Mouse (Mus musculus): Measurements from ENCODE around the gene Il2ra. TPM values are rescaled to one million over a fixed set of nuclear protein-coding genes. Genes with fewer than 3 reads are reported as not detected.

The Il2ra gene
- polyA plus RNA-seq, 1 experiment from 2014 or later = 0.04 TPM

Other genes with a start within 250 kb of the Il2ra start
- 17.1 and 19.7 TPM in 2 replicates for gene Pfkfb3, start 88.7 kb upstream of the Il2ra start, polyA plus RNA-seq (2015; fragmentation: Nextera tagmentation; extraction: Ambion mirVana)
- 125 and 132 TPM in 2 replicates for gene Rbm17, start 38.7 kb upstream of the Il2ra start, polyA plus RNA-seq (2015; fragmentation: Nextera tagmentation; extraction: Ambion mirVana)
- gene Gm17490, start 16.5 kb upstream of the Il2ra start, polyA plus RNA-seq (2015; fragmentation: Nextera tagmentation; extraction: Ambion mirVana) = not detected in 2 replicates
- 2.0 and 2.3 TPM in 2 replicates for gene Il15ra, start 62.5 kb downstream of the Il2ra start, polyA plus RNA-seq (2015; fragmentation: Nextera tagmentation; extraction: Ambion mirVana)
- gene Fbh1, start 134.8 kb downstream of the Il2ra start, polyA plus RNA-seq (2015; fragmentation: Nextera tagmentation; extraction: Ambion mirVana) = 111 and 113 TPM in 2 replicates
- gene Ankrd16, start 135.1 kb downstream of the Il2ra start, polyA plus RNA-seq (2015; fragmentation: Nextera tagmentation; extraction: Ambion mirVana) = 44.0 and 44.3 TPM in 2 replicates